Comparison of ENCODE assay signal across 17 mouse cellular contexts in the genomic region with DNA sequence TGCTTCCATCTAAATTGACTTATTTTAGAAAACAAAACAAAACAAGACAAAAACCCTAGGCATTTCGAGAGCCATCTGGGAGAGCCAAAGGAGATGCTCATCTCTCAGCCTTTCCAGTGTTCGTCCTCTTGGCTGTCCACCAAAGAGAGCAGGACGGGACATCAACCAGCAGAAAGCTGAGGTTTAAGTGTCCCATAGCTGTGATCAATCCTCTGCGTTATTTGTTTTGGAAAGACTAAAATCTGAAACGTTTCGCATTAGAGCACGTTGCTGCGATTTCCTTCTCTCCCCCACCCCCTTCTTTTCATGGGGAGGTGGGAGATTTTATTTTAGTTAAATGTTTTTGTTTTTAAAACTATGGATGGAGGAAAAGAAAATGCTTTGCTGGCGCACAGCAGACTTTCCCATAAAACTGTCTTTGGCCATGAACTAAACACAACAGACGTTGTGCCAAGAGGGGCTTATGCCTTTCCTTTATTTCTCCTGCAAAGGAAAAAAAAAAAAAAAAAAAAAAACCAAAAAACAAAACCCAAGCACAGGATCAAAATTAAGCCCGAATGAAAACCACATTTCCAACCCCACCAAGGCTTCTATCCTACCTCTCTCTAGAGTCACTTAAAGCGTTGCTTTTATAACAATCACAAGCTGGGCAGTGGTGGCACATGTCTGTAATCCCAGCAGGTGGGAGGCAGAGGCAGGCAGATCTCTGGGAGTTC. TPM values are rescaled to one million over a fixed set of nuclear protein-coding genes. Genes with fewer than 3 reads are reported as not detected.
A peak's percentile ranks its signal among the peaks of the same experiment; 100 is the strongest.
DNase-seq lines count a peak whose midpoint lies in the region; ATAC-seq and TF ChIP-seq lines count a peak whose summit lies in the region.
"Had no signal": no experiment of that assay in that cellular context is flagged by ENCODE, and none has a peak within 500 bp of the region (broad histone marks: within the 10 kb centered on the region; RNA-seq: fewer than 3 reads in every experiment).

No protein-coding gene starts in this region.

- TF ChIP-seq POLR2A in bone marrow, adult 2 months (IDR thresholded peaks at IDR 0.05; ENCODE audit: borderline replicate concordance, control insufficient read depth, low read depth, low read length), result no peak

- no peaks in the 10 kb centered on the region for H3K36me3 ChIP-seq in kidney, embryonic 14.5 days (ENCODE audit: control insufficient read depth, insufficient read depth, low read length)
- no peaks in the 10 kb centered on the region for H3K36me3 ChIP-seq in limb, embryonic 15.5 days
- H3K36me3 ChIP-seq: hindbrain, embryonic 15.5 days; intestine, embryonic 15.5 days had no signal

- WGBS in kidney, embryonic 14.5 days, result 69% methylated on average over 12 of the region's 12 CpGs
- WGBS in bone marrow, adult 2 months, result 81% methylated on average over 12 of the region's 12 CpGs
- 50% methylated on average over 12 of the region's 12 CpGs for WGBS in limb, embryonic 15.5 days

- no peak overlapping the region for H3K9ac ChIP-seq in kidney, embryonic 14.5 days (ENCODE audit: low read depth, low read length)
- no peak overlapping the region for H3K9ac ChIP-seq in limb, embryonic 15.5 days
- H3K9ac ChIP-seq: hindbrain, embryonic 15.5 days; intestine, embryonic 15.5 days; liver, postnatal 0 days had no signal

- no peaks in the 10 kb centered on the region for H3K4me1 ChIP-seq in kidney, embryonic 14.5 days (ENCODE audit: control insufficient read depth, insufficient read depth, low read length)
- no peaks in the 10 kb centered on the region; the same call in 1 of the 2 replicates for H3K4me1 ChIP-seq in bone marrow, adult 2 months (ENCODE audit: control insufficient read depth, insufficient read depth, low read length)
- H3K4me1 ChIP-seq in limb, embryonic 15.5 days, result peaks cover 15% of the 10 kb centered on the region
- H3K4me1 ChIP-seq: hindbrain, embryonic 15.5 days; intestine, embryonic 15.5 days had no signal

- 0 out of 2 replicates have a peak overlapping the region, but pooled peaks have one; percentile 17 for H3K27ac ChIP-seq in kidney, embryonic 14.5 days (ENCODE audit: low read depth, low read length)
- H3K27ac ChIP-seq in bone marrow, adult 2 months (ENCODE audit: control insufficient read depth, insufficient read depth, low read depth, low read length, poor library complexity), result peak overlapping the region; percentile 62; the same call in 1 of the 2 replicates
- peak overlapping the region; percentile 50 for H3K27ac ChIP-seq in limb, embryonic 15.5 days
- H3K27ac ChIP-seq: hindbrain, embryonic 15.5 days; intestine, embryonic 15.5 days; layer of hippocampus, adult 2 months had no signal

- no peak for TF ChIP-seq CTCF in bone marrow, adult 2 months (IDR thresholded peaks at IDR 0.05; ENCODE audit: control insufficient read depth, insufficient read depth, low read length)

- H3K9me3 ChIP-seq in kidney, embryonic 14.5 days (ENCODE audit: control insufficient read depth, low read length), result peaks cover 3% of the 10 kb centered on the region; the same call in 1 of the 2 replicates
- no peaks in the 10 kb centered on the region for H3K9me3 ChIP-seq in limb, embryonic 15.5 days
- H3K9me3 ChIP-seq: hindbrain, embryonic 15.5 days; intestine, embryonic 15.5 days had no signal

- DNase-seq in kidney, adult 8-10 months, result no peak
- peak; percentile 18 for DNase-seq in lung, postnatal 10 days
- no peak for DNase-seq in lung, postnatal 25 days (ENCODE audit: low spot score)
- no peak for DNase-seq in urinary bladder, postnatal 4 days (ENCODE audit: low spot score in 2 of 2)
- DNase-seq: adrenal gland, postnatal 36 days; cerebellum, adult 2 months; heart, postnatal 36 days; liver, postnatal 0 days; lung, postnatal 14 days; right cerebral cortex, postnatal 25 days had no signal

- no peak overlapping the region for H3K4me3 ChIP-seq in kidney, embryonic 14.5 days (ENCODE audit: low read length)
- H3K4me3 ChIP-seq in bone marrow, adult 2 months (replicated peaks; ENCODE audit: control insufficient read depth, low read depth, low read length), result no peak overlapping the region
- H3K4me3 ChIP-seq in limb, embryonic 15.5 days, result no peak overlapping the region
- H3K4me3 ChIP-seq: hindbrain, embryonic 15.5 days; intestine, embryonic 15.5 days; layer of hippocampus, adult 2 months had no signal

- no peak for ATAC-seq in kidney, embryonic 14.5 days (ENCODE audit: low FRiP score, low TSS enrichment)
- ATAC-seq in limb, embryonic 15.5 days (ENCODE audit: insufficient number of reproducible peaks, low FRiP score, low TSS enrichment, low read depth), result no peak
- ATAC-seq: forebrain, embryonic 14.5 days; intestine, embryonic 15.5 days had no signal

- no peak overlapping the region for H3K4me2 ChIP-seq in kidney, embryonic 14.5 days (replicated peaks; ENCODE audit: low read depth, low read length)
- no peak overlapping the region for H3K4me2 ChIP-seq in limb, embryonic 15.5 days
- H3K4me2 ChIP-seq: hindbrain, embryonic 15.5 days; intestine, embryonic 15.5 days had no signal

- no peaks in the 10 kb centered on the region for H3K27me3 ChIP-seq in kidney, embryonic 14.5 days (ENCODE audit: control insufficient read depth, insufficient read depth, low read length)
- H3K27me3 ChIP-seq in limb, embryonic 15.5 days, result no peaks in the 10 kb centered on the region
- H3K27me3 ChIP-seq: hindbrain, embryonic 15.5 days; intestine, embryonic 15.5 days had no signal

RNA-seq across cellular contexts. Expression of a gene that starts 46.1 kb away (rescaled TPM):
- polyA plus RNA-seq in kidney, embryonic 14.5 days (2014; fragmentation: Nextera tagmentation; extraction: Ambion mirVana), result 26.7 and 28.0 TPM in 2 replicates
- polyA plus RNA-seq in bone marrow, adult 2 months (2011; ENCODE audit: insufficient read depth, insufficient read length, low replicate concordance, missing spikeins), result 16.4 and 17.2 TPM in 2 replicates
- 15.7 and 18.2 TPM in 2 replicates for polyA plus RNA-seq in limb, embryonic 15.5 days (2015; fragmentation: Nextera tagmentation; extraction: Ambion mirVana)
